Mouse (Mus musculus): Measurements from ENCODE around the gene Ifnl2.

The Ifnl2 gene

DNA sequence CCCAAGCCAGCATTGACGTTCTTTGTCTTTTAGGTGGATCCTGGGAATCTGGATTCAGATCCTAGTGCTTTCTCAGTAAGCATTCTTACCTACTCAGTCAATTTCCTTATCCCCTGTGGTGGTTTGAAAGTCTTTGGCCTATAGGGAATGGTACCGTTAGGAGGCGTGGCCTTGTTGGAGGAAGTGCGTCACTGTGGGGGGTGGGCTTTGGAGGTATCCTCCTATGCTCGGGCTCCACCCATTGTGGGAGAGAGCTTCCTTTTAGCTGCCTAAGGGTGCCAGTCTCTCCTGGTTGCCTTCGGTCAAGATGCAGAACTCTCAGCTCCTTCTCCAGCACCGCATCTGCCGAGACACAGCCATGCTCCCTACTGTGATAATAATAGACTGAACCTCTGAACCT lies 17.9 kb downstream of the Ifnl2 start:
- DNase-seq (ENCODE audit: extremely low read depth, low read depth), result no peak

DNA sequence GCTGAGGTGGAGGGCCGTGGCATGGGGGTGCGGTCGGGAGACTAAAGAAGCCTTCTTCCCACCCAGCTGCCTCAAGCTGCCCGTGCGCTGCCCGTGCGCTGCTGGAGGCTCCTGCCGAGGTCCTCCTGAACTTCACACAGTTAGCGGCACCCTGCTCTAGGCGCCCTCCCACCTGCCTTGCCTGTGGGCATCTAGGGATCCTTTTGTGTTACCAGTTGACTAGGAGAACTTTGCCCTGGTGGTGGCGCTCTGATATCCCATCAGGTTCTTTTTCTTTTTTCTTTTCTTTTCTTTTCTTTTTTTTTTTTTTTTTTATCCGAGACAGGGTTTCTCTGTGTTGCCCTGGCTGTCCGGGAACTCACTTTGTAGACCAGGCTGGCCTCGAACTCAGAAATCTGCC lies 19.4 kb downstream of the Ifnl2 start:
- no peak for DNase-seq (ENCODE audit: extremely low read depth, low read depth)

DNA sequence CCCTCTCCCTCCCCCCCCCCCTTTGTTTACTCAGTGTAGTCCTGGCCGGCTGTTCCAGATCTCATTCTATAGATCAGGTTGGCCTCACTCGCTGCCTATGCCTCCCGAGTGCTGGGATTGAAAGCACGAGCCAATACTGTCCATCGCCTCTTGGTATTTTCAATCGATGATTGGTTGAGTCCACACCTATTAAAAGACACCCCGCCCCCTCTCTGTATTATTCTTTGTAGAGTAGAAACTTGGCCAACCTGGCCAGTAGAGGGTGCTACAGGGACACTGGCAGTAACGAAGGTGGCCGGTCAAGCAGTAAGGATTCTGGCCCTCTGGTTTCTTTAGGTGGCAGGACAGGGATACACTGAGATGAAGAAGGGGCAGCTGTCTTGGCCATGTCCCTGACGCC lies 19.8 kb downstream of the Ifnl2 start:
- DNase-seq (ENCODE audit: extremely low read depth, low read depth), result no peak

DNA sequence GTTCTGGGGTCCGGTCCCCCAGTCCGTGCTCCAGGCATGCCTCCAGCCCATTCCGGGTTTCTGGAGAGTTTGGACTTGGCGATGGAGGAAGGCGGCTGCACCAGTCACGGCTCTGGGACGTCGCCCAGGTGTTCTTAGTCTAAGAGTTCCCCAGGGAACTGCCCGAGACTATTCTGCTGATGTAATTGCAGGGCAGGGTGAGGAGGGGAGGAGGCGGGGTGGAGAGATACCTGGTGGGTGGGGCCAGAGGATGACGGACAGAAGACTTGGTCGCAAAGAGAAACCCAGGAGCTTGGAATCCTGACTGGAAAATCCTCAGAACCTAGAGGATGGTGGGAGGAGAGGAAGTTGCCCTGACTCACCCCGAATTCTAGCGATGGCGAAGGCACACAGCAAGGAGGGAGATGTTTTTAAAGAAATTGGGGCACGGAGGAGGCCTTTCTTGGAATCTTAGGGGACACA lies 22.2 kb downstream of the Ifnl2 start:
- no peak for DNase-seq (ENCODE audit: extremely low read depth, low read depth)

DNA sequence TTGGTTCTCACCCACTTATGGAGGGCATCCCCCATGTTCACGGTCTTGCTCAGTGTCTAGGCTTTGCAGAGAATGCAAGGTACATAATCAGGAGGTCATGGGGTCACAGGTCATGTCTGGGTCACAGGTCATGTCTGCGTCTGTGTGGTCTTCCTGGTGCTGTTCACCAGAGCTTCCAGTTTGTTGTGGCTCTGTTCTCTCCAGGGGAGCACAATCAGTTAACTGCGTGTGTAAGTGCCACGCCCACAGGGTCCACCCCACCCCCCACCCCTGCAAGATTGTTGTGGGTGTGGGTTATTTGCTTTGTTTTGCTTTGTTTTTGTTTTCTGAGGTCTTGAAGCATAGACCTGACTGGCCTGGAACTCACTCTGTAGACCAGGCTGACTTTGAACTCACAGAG lies 26.1 kb downstream of the Ifnl2 start:
- no peak for DNase-seq (ENCODE audit: extremely low read depth, low read depth)

DNA sequence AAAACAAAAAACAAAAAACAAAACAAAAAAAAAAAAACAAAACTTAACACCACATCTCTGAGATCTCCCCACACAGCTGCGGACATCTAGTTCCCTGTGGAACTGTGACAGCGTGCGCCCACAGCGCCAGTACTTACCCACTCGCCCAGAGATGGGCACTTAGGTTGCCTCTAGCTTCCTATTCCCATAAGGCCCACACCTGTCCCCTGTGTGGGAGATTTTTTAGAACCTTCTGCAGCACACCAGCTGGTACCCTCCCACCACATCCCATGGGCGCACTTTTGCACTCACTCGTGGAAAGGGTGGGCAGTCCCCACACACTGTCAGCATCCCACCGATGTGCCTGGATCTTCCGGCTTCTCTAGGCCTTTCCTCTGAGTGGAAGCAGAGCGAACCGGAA lies 27.4 kb downstream of the Ifnl2 start:
- no peak for DNase-seq (ENCODE audit: extremely low read depth, low read depth)

DNA sequence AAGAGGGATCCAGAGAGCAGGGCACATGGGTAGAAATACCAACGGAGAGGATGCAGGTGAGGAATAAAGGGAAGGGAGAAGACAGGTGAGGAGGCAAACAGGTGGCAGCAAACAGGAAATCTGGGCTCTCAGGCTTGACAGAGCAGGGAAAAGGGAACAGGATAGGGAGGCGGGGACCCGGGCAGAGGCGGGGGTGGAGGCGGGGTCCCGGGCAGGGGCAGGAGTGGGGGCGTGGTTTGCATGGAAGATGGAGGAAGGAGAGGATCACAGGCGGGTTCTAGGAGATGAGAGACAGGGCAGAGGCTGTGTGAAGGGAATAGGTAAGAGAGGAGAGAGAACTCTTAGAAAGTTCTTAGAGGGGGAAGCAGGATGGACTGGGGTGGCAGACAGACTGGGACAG lies 31.4 kb downstream of the Ifnl2 start:
- DNase-seq (ENCODE audit: extremely low read depth, low read depth), result no peak

DNA sequence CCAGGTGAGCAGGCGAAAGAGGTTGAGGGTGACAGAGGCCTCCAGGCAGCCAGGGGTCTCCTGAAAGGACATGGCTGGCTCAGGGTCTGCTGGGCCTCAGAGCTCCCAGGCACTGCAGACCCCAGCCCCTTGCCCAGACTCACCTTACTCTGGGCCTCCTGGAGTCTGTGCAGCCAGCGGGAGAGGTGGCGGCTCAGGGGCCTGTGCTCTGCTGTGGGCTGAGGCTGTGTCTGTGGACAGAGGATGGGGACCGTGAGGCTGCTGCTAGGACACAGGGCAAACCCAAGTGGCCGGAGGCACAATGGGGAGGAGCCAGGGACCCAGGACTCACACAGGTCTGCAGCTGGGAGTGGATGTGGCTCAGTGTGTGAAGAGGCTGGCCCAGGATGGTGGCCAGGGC lies 32.9 kb downstream of the Ifnl2 start:
- DNase-seq (ENCODE audit: extremely low read depth, low read depth), result no peak

DNA sequence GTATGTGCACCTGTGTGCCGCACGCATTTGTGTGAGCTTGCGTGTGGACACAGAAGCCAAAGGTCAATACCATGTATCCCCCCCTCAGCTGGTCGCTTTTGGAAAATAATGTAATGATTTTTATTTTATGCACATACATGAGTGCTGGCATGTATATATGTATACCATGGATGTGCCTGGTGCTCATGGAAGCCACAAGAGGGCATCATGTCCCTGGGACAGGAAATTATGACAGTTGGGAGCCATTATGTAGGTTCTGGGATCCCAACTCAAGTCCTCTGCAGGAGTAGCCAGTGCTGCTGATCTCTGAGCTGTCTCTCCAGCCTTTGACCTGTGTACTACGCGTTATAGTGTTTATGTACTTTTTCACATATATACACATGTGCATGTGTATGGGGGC lies 34.1 kb downstream of the Ifnl2 start:
- no peak for DNase-seq (ENCODE audit: extremely low read depth, low read depth)

DNA sequence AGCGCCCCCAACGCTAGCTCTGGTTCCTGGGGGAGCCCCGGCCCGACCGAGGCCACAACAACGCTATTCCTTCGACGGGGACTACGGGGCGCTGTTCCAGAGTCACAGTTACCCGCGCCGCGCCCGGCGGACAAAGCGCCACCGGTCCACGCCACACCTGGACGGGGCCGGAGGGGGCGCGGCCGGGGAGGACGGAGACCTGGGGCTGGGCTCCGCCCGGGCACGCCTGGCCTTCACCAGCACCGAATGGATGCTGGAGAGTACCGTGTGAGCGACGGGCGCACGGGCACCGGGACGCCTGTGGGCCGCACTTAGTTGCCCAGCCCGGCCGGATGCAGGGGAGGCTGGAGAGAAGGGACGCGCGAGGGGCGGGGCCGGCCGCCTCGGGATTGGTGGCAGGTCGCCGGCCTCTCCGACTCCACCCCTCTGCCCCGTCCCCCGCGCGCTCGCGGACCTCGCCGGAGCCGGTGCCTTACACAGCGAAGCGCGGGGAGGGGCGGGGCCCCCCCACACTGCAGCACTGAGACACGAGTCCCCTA lies 43.0 kb downstream of the Ifnl2 start:
- no peak for DNase-seq (ENCODE audit: extremely low read depth, low read depth)

DNA sequence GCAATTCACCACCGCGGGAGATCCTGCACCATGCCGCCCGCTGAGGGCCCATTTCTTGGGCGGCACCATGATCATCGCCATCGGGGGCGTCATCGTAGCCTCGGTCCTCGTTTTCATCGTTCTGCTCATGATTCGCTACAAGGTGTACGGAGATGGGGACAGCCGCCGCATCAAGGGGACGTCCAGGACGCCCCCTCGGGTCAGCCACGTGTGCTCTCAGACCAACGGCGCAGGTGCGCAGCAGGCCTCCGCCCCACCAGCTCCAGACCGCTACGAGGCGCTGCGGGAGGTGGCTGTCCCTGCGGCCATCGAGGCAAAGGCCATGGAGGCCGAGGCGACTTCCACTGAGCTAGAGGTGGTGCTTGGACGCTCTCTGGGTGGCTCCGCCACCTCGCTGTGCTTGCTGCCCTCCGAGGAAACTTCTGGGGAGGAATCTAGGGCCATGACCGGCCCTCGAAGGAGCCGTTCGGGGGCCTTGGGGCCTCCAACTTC lies 43.5 kb downstream of the Ifnl2 start:
- no peak for DNase-seq (ENCODE audit: extremely low read depth, low read depth)

DNA sequence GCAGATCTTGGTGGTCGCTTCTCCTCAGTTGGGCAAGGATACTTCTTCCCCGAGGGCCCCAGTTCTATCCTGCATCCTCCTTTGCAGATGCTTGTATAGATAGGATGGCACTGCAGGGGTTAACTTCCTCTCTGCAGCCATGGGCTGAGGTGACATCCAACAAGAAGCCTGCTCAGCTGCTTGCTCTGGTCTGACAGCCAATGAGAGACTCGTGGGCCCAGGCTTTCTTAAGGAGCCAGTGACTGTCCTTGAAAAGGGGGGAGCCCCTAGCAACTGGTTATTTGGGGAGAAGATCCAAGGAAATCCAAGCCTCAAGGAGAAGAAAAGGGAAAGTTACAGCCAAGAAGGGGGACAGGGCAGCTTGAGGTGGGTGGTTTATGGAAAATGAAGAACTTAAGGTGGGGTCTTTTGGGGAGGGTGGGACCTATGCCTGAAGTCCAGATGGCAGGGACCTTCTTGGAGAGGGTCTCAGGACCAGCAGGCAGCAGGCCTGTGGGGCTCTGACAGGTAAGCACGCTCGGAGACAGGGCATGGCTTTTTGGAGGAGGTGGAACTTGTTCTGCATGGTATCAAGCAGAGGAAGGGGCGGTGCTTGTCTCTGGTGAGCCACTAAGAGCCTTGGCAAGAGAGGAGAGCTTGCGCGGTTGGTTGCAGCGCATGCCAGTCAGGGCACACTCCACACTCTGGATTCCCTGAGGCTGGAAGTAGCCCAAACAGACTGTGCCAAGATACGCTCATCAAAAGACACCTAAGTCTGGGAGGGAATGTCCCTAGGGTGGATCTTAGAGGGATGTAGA lies 45.6 kb downstream of the Ifnl2 start:
- peak; percentile 81 for DNase-seq (ENCODE audit: extremely low read depth, low read depth)

DNA sequence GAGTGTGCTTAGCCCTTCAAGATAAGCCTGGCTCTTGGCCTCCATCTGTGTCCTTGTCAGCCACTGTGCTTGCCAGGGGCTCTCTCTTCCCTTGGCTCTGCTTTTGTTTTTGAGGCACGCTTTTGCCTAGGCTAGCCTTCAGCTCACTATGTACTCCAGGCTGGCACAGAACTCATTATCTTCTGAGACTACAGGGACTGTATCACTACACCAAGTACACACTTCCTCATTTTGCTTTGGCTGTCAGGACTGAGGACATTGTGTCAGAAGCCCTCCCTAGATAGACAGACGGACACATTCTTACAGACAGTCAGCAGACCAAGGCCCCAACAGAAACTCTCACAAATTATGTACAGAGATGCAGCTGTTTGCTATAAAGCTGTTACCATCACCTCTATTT lies 47.5 kb downstream of the Ifnl2 start:
- DNase-seq (ENCODE audit: extremely low read depth, low read depth), result peak; percentile 68

DNA sequence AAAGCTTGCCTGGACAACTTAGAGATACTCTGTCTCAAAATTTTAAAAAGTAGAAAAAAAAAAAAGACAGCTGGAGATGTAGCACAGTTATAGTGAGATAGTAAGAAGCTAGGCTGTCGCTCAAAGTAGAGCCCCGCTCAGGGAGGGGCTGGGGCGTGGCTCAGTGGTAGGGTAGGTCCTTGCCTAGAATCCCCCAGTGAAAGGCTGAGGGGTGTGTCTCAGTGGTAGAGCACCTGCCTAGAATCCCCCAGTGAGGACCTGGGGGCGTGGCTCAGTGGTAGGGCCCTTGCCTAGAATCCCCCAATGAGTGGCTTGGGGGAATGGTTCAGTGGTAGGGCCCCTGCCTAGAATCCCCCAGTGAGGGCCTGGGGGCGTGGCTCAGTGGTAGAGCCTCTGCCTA lies 49.9 kb downstream of the Ifnl2 start:
- no peak for DNase-seq (ENCODE audit: extremely low read depth, low read depth)

Data from MEL-GATA-1-ER (cell line).